Mouse (Mus musculus) gastrocnemius, adult 18-20 months (tissue): ENCODE measurements around the gene Gnb5. TPM values are rescaled to one million over a fixed set of nuclear protein-coding genes. Genes with fewer than 3 reads are reported as not detected.

Source experiments
- DNase-seq: peaks from one replicate; pipeline ENCODE4 v3.0.0; 2021; ENCODE audit warnings: low spot score
- long read RNA-seq, 2 experiments: library from polyadenylated mRNA; stranded (forward); transcript quantifications; one replicate each; pipeline ENCODE4 v2.0.0; 2021
- total RNA-seq, 2 experiments: library from RNA; stranded (reverse); gene quantifications; 2 replicates each; pipeline ENCODE4 v1.2.3; 2021

The Gnb5 gene
- 10 to 100 TPM; 12.1 to 12.6 TPM for total RNA-seq
- long read RNA-seq, experiment 1, transcript Gnb5-206 (11 exons, 2,105 nt), result major isoform, 22 of 22 reads
- long read RNA-seq, experiment 1, partial matches to known transcripts, result 0 of 22 reads
- long read RNA-seq, experiment 1, other reads (novel, unspliced or antisense), result 0 of 22 reads
- long read RNA-seq, experiment 2, transcript Gnb5-206 (11 exons, 2,105 nt), result major isoform, 15 of 15 reads
- long read RNA-seq, experiment 2, partial matches to known transcripts, result 0 of 15 reads
- long read RNA-seq, experiment 2, other reads (novel, unspliced or antisense), result 0 of 15 reads

DNA sequence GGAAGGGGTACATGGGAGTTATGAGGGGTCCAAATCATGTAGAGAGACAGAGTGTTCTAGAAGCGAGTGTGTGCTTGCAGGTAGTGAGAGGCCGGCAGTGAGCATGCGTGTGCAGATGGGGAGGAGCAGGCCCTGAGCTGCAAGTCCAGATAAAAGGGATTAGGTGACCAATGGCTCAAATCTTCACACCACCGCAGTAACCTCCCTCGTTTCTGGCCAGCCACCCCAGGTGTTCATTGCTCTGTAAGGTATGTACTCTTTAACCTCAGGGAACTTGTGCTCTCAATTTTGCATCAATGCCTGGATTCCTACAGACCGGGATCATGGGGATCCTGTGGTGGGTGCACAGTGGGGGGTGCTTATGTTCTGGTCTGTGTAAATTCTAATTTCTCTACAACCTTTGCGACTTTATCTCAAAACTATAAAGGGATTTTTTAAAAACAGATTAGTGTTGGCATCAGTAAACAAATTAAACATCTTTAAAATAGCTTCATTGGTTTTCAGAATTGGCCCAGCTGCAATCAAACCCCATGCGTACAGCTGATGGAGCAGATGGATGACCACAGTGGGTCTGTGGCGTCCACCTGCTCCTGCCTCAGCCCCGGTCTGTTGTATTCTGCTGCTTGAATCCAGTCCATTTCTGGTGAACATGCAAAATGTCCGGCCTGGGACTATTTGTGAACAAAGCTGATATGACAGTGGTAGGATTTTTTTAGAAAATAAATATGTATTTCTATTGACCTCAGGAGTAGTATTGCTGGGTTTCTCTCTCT is at the start of gene Gnb5:
TSS of gene Gnb5 (plus strand) at position 163 of the 773 bp plus-strand sequence.
- DNase-seq, result no peak

DNA sequence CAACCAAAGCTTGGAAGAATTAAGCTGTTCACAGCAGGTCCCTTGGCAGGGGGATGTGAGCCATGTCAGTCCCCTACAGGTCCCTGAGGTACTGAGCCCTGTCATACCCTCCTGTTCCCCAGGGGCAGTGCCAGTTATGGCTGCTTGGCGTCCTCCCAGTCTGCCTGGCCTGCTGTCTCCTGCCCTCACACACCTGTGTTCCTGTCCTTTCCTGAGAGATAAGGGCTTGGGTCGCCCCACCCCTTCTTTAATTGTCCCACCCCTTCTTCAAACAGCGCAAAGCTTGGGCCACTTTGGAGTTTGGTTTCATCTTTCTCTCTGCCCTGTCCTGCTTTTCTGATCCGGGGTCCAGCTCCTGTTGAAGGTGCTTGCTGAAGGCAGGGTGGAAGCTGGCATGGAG is 47.3 kb upstream of the Gnb5 start:
- DNase-seq, result no peak

DNA sequence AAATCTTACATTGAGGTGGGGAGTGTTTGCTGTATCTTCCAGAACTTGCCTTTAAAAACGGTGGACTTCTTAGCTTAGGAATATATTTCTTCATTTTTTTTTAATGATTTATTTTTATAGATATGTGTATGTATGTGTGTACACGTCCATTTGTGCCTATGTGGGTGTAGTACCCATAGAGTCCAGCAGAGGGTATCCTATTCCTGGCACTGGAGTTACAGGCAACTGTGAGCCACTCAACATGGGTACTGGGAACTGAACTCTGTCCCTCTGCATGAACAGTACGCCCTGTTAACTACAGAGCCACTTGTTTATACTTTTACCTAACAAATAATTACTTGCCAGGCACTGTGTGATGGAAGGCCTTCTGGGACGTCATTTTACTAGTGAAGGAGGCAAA is 46.4 kb upstream of the Gnb5 start:
- no peak for DNase-seq

DNA sequence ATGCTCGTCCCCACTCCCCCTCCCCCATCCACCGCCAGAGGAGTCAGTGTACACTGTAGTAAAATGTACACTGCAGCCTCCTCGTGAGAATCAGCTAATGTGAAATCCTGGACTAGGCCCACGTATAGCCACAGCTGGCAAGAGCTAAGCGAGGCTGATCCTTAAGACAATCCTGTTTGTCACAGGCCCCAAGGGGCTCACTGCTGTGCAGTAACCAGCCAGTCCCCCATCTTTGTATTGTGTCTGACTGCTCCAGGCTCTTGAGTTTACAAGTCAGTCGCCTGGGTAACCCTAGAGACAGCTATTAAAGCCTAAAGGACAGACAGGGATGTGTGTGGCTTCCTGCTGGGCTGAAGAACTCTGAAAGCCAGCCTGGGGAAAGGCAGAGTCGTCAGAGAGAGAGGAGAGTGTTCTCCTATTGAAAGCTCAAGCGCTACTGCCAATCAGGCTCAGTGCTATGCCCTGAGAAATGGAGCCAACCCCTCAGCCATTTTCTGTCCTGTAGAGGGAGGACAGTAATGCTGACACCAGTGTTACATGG is 44.7 kb upstream of the Gnb5 start:
- DNase-seq, result no peak

DNA sequence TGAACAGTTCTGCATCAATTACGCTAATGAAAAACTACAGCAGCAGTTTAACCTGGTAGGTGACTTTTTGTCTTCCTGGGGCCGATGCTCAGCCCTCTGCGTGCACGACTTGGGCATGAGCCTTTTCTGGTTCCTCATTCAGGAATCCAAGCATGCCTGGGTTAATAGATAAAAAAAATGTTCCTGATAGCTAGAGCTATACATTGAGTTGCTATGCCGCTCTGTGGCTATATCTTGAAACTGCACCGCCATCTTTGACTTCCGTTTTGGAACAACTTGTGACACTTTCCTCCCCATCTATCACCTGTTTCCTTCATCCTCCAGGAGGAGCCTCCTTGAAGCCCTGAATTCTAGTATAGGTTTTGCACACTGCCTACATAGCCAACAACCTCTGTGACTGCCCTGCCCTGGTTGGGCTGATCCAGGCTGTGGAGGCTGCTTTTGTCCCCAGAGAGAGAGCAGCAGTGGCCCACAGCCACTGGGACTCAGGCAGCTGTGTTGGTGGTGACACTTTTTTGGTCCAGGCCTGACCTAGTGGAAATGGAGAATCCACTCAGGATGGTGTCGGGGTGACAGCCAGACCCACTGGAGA is 43.8 kb upstream of the Gnb5 start:
- DNase-seq, result no peak

DNA sequence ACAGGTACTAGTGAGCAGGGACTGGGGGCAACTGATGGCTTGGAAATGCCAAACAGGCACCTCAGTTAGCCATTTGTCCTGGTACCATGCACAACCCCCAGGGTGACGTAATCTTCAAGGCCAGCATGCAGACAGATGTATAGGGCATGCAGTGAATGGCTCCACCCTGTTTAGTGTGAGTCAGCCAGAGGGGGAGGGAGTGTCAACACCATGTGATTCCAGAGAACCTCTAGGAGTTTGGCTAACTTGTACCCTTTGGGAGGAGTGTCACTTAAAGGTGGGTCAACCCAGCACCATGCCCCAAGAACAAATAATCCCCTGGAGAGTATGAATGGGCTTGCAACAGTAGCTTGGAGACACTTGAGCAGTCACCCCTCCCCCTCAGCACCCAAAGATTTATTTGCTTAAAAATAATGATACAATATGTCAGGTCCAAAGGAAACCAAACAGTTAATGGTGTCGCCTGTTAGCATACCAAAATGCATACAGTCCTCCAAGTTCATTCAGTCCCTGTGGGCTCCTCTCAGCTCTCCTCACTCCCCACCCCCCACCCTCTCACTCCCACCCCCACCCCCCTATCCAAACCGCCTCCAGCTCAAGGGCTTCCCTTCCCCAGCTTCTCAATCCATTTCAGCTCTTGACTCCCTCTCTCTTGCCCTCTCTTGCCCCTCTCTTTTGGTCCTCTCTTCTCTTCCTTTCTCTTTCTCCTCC is 41.9 kb upstream of the Gnb5 start:
- DNase-seq, result no peak

DNA sequence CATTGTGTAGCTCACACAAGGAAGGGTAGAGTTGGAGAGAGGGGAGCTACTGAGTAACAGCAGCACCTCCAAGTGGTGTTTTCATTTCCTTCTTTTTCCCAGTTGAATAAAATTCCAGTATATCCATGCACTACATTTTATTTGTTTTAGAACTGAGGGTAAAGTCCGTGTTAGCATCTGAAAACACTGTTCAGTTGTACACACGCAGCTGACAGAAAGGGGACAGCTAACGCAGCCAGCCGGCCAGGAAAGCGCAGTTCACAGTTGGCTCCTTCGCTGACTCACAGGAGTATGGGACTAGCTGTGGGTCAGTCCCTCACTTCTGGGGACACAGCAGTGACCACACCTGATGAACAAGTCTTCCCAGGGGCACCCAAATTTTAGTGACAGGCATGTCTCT is 38.9 kb upstream of the Gnb5 start:
- no peak for DNase-seq

DNA sequence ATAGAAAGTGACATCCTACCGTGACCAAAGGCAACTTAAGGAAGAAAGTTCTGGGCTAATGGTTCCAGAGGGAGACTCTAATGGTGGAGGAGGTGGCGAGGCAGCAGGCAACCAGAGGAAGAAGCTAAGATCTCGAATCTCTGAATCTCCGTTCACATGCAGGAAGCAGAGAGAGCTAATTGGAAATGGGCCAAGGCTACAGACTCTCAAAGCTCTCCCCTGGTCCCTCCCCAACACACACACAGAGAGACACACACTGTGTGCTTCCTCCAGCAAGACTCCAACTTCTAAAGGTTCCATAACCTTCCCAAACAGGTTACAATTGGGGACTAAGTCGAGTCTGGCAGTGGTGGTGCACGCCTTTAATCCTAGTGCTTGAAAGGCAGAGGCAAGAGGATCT is 35.7 kb upstream of the Gnb5 start:
- DNase-seq, result no peak

DNA sequence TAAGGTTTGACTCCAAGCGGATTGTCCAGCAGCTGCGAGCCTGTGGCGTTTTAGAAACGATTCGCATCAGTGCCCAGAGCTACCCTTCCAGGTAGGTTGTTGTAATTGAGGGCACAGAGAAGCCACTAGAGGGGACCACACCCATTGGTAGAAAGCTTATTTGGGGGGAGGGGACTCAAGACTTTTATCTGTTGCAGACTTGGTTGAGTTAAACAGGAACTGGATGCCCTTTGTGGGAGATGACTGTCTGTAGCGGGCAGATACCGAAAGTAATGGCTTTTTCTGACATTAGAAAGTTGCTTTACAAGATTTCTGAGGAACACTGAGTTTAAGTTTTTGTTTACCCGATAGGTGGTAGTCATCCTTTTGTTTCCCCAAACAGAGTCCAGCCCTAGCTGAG is 34.5 kb upstream of the Gnb5 start:
- DNase-seq, result no peak

DNA sequence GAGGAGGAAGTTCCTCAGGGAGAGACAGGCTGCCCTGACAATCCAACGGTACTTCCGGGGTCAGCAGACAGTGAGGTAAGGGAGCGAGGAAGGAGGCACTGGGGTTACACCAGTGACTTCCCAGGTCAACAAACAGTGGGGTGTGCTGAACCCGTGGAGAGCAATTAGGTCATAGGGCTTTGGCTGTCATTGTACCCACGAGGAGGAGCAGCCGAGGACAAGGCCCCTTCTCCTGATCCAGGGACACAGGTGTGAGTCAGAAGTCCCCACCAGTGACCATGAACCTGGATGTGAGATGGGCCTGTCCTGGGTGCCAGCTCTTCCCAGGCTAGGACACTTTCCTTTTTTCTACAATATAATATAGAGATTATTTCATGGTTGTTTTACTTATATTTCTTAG is 32.4 kb upstream of the Gnb5 start:
- DNase-seq, result no peak

DNA sequence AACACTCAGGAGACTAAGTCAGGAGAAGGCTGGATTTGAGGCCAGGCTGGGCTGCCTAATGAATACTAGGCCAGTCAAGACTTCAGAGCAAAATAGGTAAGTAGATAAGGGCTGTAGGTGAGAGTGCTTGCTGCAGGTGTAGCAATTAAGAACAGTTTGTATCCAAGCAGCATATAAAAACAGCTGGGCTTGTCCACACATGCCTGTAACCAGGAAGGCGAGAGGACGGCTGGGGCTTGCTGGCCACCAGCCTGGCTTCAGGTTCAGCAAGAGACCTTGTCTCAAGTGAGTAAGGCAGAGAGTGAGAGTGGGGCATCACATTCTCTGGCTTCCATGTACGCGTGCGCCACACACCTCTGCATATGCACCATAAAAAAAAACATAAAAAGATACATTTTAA is 31.6 kb upstream of the Gnb5 start:
- DNase-seq, result no peak

DNA sequence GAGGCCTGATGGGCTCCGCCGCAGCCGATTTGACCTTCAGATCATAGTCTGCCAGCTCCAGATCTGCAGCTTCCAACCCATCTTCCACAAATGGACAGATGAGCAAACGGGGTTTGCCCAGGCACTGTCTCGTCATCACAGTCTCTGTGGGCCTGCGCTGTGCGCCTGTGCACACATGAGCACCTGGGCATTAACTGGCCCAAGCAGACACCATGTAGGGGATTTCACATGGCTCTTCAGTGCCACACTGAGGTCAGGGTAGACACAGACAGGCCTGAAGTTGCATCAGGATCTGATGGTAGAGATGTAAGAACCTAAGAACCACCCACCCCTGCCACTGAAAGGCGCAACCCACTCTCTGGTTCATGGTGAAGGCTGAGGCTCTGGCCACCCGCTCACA is 31.0 kb upstream of the Gnb5 start:
- DNase-seq, result no peak

DNA sequence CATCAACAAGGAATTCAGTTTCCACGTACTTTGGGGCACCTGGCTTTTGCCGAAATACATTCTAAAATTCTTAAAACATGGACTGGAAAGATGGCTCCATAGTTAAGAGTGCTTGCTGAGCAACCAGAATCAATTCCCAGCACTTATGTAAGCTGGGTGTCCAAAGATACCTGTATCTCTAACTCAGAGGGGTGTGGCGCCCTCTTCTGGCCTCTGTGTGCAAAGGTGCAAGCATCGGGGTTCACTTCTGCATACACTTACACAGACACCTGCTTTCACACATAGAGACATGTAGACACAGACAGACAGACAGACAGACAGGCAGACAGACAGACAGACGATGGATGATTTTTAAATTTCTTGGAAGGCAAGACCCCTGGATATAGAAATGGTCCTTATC is 25.3 kb upstream of the Gnb5 start:
- DNase-seq, result peak; percentile 61

DNA sequence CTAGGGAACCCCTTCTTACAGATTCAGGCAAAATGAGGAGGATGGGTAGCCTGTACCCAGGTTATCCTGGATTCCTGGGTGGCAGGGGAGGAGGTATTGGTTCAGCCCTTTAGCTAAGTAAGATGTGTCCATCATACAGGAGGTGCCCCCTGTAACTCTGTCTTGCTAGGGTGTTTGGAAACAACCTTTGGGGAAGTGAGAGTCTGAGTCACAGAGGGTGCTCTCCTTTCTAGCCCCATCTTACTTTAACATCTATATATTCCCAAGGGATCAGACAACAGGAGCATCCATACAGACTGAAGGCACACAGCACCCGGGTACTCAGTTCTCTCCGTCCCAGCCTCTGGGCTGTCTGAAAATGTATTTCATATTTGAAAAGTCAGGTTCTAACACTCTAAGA is 23.9 kb upstream of the Gnb5 start:
- no peak for DNase-seq

DNA sequence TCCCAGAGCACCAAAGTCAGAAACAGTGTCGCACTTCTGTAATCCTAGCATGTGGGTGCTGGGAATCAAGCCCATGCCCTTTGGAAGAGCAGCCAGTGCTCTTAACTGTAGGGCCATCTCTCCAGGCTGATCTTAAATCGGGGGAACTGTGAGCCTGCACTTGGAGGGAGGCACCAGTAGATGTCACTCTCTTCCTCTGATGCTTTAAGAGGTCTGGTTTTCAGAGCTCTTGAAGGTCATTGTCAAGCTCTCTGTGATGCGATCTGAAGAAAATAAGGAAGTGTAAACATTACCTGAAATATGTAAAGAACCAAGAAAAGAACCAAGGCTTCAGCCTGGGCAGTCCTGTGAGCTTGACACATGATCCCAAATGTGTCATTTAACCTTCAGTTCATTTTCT is 23.3 kb upstream of the Gnb5 start:
- peak; percentile 44 for DNase-seq

DNA sequence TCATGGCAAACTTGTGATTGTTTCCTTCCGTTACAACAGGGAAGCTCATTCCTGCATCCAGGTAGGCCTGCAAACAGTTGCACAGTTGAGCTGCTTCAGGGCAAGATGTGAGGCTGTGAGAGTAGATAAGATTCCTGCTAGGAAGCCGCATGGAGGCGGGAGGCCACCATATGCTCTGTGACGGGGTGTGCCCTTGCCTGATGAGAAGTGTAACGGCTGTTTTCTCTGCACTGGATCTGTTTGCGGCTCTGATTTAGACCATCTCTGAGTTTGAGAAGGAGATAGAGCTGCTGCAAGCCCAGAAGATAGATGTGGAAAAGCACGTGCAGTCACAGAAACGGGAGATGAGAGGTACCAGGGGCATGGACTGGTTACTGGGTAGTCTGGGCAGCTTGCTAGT is 22.5 kb upstream of the Gnb5 start:
- no peak for DNase-seq

DNA sequence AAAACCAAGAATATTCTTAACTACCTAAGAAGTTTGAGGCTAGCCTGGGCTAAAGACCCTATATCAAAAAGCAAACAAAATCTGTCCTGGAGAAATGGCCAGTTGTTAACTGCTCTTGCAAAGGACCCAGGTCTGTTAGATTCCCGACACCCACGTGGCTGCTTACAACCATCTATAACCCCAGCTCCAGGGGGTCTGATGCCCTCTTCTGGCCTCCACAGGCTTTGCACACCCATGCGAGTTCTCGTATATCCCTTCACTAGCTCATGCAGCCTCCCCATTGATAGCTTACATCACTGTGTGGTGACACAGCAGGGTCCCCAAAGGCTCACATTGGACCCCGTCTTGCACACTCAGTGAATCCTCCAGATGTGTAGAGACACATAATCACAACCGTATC is 20.7 kb upstream of the Gnb5 start:
- DNase-seq, result no peak

DNA sequence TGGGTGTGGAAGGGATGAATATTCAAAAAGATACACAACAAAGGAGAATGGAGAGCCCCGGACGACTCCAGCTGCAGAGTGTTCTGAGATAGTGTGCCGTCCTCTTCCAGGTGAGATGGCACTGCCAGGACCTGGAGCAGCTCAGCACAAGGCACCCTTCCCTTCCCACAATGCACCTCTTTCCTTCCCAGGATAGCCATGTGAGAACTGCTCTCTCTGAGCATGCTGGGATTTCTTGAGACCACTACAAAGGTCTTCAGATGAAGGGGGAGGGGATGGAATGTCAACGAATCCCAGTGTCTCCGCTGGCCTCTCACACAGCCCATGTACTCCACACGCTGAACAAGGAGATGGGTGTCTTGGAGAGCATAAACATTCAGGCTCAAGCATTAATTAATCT is 18.5 kb upstream of the Gnb5 start:
- DNase-seq, result no peak

DNA sequence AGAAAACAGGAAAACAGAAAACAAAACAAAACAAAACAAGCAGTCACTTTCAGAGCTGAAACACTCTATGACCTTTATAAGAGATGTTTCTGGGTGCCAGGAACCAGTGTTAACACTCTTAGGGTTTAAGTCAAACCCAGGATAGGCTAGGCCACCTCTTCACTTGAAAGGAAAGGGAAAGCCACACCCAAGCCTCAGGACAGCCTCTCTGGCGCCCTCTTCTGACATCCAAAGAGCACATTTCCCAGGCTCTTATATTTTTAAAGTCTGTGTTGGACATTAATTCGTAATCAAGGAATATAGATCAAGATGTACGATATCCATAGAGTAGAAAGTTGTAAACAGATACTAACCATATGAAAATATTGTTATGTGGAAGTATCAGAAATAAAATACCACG is 16.5 kb upstream of the Gnb5 start:
- DNase-seq, result peak; percentile 40

DNA sequence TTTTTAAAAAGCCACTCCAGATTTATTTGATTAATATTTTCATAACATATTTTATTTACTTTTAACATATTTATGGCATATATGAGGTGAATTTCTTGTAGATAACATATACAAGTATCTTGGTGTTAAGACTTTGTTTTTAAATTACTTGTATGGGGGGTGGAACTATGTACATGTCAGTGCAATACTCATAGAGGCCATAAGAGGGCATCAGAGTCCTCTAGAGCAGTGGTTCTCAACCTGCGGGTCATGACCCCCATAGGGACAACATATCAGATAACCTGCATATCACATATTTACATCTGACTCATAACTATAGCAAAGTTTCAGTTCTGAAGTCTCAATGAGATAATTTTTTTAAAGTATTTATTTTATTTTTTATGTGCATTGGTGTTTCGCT is 6.7 kb upstream of the Gnb5 start:
- DNase-seq, result no peak

DNA sequence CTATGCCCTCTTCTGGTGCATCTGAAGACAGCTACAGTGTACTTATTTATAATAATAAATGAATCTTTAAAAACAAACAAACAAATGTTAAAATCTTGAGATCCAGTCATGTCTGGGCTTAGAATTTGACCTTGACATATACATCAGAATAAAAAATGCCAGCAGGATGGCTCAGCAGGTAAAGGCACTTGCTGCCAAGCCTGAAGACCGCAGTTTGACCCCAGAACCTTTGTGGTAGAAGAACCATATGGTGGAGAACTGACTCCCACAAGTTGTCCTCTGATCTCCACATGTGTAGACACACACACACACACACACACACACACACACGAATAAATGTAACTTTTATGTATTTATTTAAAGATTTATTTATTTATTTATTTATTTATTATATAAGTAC is 3.1 kb upstream of the Gnb5 start:
- no peak for DNase-seq

DNA sequence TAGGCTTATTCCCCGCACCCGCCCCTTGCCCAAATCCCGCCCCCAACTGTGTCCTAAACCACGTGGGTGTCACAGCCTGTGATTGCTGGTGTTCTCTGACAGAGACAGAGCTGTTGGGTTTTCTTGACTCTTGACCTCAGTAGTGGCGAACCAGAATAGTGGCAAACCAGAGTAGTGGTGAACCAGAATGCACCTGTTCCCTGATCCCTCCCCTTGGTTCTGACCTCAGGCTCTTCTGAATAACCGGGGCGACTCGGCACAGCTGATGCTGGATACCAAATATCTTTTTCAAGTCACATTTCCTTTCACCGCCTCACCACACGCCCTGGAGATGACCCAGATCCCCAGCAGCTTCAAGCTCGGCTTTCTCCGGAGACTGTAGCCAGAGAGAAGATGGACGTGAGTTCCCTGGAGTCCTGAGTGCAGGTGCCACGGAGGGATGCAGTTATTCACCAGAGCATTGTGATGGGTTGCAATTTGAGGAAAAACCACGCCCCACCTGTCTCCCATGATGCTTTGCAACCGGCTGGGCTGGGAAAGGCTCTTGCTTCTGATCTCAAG is 2.3 kb upstream of the Gnb5 start:
- DNase-seq, result no peak
